Mouse (Mus musculus): ENCODE measurements around the gene Wee2. TPM values are rescaled to one million over a fixed set of nuclear protein-coding genes. Genes with fewer than 3 reads are reported as not detected.

Gene Wee2
- total RNA-seq, 2 experiments from 2014 or later: not detected

- no peak overlapping the region for H3K27ac ChIP-seq
- DNase-seq (ENCODE audit: low spot score in 2 of 2): no peak
- no peak overlapping the region for H3K4me3 ChIP-seq
- no peak for TF ChIP-seq CTCF (conservative IDR thresholded peaks at IDR 0.05)
Measured at GRCm38 (mm10) chr6:40443281-40443928, 4.5 kb downstream of the Wee2 start.

- Histone ChIP-seq H3K27ac (no peak overlapping the region), H3K4me3 (no peak overlapping the region)
- no peak for DNase-seq (ENCODE audit: low spot score in 2 of 2)
- TF ChIP-seq CTCF (conservative IDR thresholded peaks at IDR 0.05): no peak
Measured at GRCm38 (mm10) chr6:40448626-40449025, 9.7 kb downstream of the Wee2 start.

GRCm38 (mm10) chr6:40454436-40455041 lies 15.7 kb downstream of the Wee2 start:
- Histone ChIP-seq H3K27ac (no peak overlapping the region), H3K4me3 (no peak overlapping the region)
- peak; percentile 86 for TF ChIP-seq CTCF (conservative IDR thresholded peaks at IDR 0.05)
- DNase-seq (ENCODE audit: low spot score in 2 of 2): no peak

GRCm38 (mm10) chr6:40465710-40466109 lies 26.8 kb downstream of the Wee2 start:
- no peak for DNase-seq (ENCODE audit: low spot score in 2 of 2)
- no peak overlapping the region for H3K27ac ChIP-seq
- peak; percentile 65 for TF ChIP-seq CTCF (conservative IDR thresholded peaks at IDR 0.05)
- no peak overlapping the region for H3K4me3 ChIP-seq

- H3K4me3 ChIP-seq: peak within 1 kb of the TSS; percentile 84
- DNase-seq (ENCODE audit: low spot score in 2 of 2): peak; percentile 91 to 92
- TF ChIP-seq CTCF (conservative IDR thresholded peaks at IDR 0.05): peak; percentile 31
- peak within 1 kb of the TSS; percentile 95 for H3K27ac ChIP-seq
Measured at GRCm38 (mm10) chr6:40470916-40471719, 32.2 kb downstream of the Wee2 start, which contains the start of gene Ssbp1. Ssbp1 (plus strand) TSS chr6:40471352.

- no peak for DNase-seq (ENCODE audit: low spot score in 2 of 2)
- H3K4me3 ChIP-seq: peak overlapping the region; percentile 84
- peak overlapping the region; percentile 95 for H3K27ac ChIP-seq
- no peak for TF ChIP-seq CTCF (conservative IDR thresholded peaks at IDR 0.05)
Measured at GRCm38 (mm10) chr6:40471720-40472010, 32.8 kb downstream of the Wee2 start.

GRCm38 (mm10) chr6:40476132-40476531 lies 37.2 kb downstream of the Wee2 start:
- DNase-seq (ENCODE audit: low spot score in 2 of 2): no peak
- no peak for TF ChIP-seq CTCF (conservative IDR thresholded peaks at IDR 0.05)
- H3K27ac ChIP-seq: no peak overlapping the region
- no peak overlapping the region for H3K4me3 ChIP-seq

- no peak for DNase-seq (ENCODE audit: low spot score in 2 of 2)
- H3K4me3 ChIP-seq: no peak overlapping the region
Measured at GRCm38 (mm10) chr6:40479705-40480104, 40.8 kb downstream of the Wee2 start.

GRCm38 (mm10) chr6:40482318-40482717 lies 43.4 kb downstream of the Wee2 start:
- no peak overlapping the region for H3K27ac ChIP-seq
- TF ChIP-seq CTCF (conservative IDR thresholded peaks at IDR 0.05): no peak
- no peak for DNase-seq (ENCODE audit: low spot score in 2 of 2)
- no peak overlapping the region for H3K4me3 ChIP-seq

More at GRCm38 (mm10) chr6:40479705-40480104, 40.8 kb downstream of the Wee2 start:
- TF ChIP-seq CTCF (conservative IDR thresholded peaks at IDR 0.05): peak; percentile 71
- H3K27ac ChIP-seq: no peak overlapping the region

GRCm38 (mm10) chr6:40490933-40491332 lies 52.0 kb downstream of the Wee2 start, which contains the start of gene Tas2r137:
Tas2r137 (plus strand) TSS chr6:40491233.
- TF ChIP-seq CTCF (conservative IDR thresholded peaks at IDR 0.05): no peak
- DNase-seq (ENCODE audit: low spot score in 2 of 2): no peak
- H3K4me3 ChIP-seq: no peak within 1 kb of the TSS
- H3K27ac ChIP-seq: no peak within 1 kb of the TSS

GRCm38 (mm10) chr6:40493229-40493628 lies 54.3 kb downstream of the Wee2 start, which contains the start of gene Tas2r108:
Tas2r108 (plus strand) TSS chr6:40493529.
- no peak within 1 kb of the TSS for H3K27ac ChIP-seq
- no peak within 1 kb of the TSS for H3K4me3 ChIP-seq
- TF ChIP-seq CTCF (conservative IDR thresholded peaks at IDR 0.05): no peak
- no peak for DNase-seq (ENCODE audit: low spot score in 2 of 2)

Other genes with a start within 250 kb of the Wee2 start
- 10 to 100 TPM; 44.9 to 45.6 TPM for gene Agk, start 113.9 kb upstream of the Wee2 start, total RNA-seq (2021)
- 10 to 100 TPM; 42.5 to 47.0 TPM for gene E330009J07Rik, start 3.0 kb upstream of the Wee2 start, total RNA-seq (2021)
- gene Ssbp1, start 32.3 kb downstream of the Wee2 start, total RNA-seq (2021): 10 to 100 TPM; 34.0 to 36.0 TPM
- under 1 TPM in 1 of 2 experiments, not detected in 1; 0.59 TPM for gene Tas2r137, start 52.1 kb downstream of the Wee2 start, total RNA-seq (2021)
- under 1 TPM in 1 of 2 experiments, not detected in 1; 0.49 TPM for gene Tas2r108, start 54.4 kb downstream of the Wee2 start, total RNA-seq (2021)
- gene Prss37, start 80.4 kb downstream of the Wee2 start, total RNA-seq (2021): not detected
- gene Olfr461, start 116.0 kb downstream of the Wee2 start, total RNA-seq (2021): not detected
- gene Olfr460, start 130.4 kb downstream of the Wee2 start, total RNA-seq (2021): not detected
- 1 to 10 TPM in 1 of 2 experiments, under 1 TPM in 1; 0.41 to 1.2 TPM for gene Clec5a, start 146.7 kb downstream of the Wee2 start, total RNA-seq (2021)
- gene Tas2r138, start 174.2 kb downstream of the Wee2 start, total RNA-seq (2021): not detected
- not detected for gene Mgam, start 189.7 kb downstream of the Wee2 start, total RNA-seq (2021)